Mouse (Mus musculus): ENCODE measurements around the gene Asb1. TPM values are rescaled to one million over a fixed set of nuclear protein-coding genes. Genes with fewer than 3 reads are reported as not detected.
A peak's percentile ranks its signal among the peaks of the same experiment; 100 is the strongest.

The Asb1 gene
- 10 to 100 TPM; 19.4 TPM for total RNA-seq (2021)
- long read RNA-seq, experiment 1, full-length matches to known transcripts, result 13 of 17 reads
- long read RNA-seq, experiment 1, partial matches to known transcripts, result 1 of 17 reads
- long read RNA-seq, experiment 1, other reads (novel, unspliced or antisense), result 3 of 17 reads
- long read RNA-seq, experiment 2, full-length matches to known transcripts, result 10 of 14 reads
- long read RNA-seq, experiment 2, partial matches to known transcripts, result 0 of 14 reads
- long read RNA-seq, experiment 2, other reads (novel, unspliced or antisense), result 4 of 14 reads

GRCm38 (mm10) chr1:91540271-91540826 is at the start of gene Asb1:
TSS of gene Asb1 (plus strand) at chr1:91540544.
- peak; percentile 89 to 91 for DNase-seq (ENCODE audit: low spot score in 2 of 2)

DNA sequence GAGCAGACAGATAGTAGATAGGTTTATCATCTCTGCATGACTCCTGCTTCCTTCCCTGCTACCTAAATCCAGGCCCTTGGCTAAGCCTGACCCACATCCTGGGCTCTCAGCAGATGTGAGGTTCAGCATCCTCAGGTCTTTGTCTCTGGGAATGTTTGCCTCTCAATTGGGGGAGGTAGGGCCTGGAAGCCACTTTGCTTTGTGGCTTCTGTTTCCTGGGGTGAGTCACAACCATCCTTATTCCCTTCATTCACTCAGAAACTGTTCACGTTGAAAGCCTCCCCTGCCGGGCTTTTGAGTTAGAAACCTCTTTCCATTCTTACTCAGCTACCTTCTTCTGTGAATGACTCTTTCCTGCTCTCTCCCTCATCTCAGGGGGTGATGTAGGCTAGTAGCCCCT is 47.6 kb upstream of the Asb1 start:
- no peak for DNase-seq (ENCODE audit: low spot score in 2 of 2)

DNA sequence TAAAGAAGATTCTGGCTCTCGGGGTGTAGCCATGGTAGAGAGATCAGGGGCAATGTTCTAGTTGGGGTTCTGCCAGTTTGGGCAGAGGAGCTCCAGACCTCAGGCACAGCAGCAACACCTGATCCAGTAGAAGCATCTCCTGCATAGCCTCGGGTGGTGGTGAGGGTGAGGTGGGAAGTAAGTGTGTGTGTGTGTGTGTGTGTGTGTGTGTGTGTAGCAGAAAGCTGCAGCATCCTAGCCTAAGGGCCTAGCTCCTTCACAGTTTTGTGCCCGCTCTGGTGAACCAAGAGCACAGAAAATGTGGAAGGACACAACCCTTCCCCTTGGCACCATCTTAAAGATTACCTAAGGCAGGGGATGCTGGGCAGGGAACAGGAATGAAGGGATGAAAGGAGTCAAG is 46.4 kb upstream of the Asb1 start:
- no peak for DNase-seq (ENCODE audit: low spot score in 2 of 2)

GRCm38 (mm10) chr1:91494457-91495140 is 45.7 kb upstream of the Asb1 start, which contains the start of gene Traf3ip1:
TSS of gene Traf3ip1 (plus strand) at chr1:91494647.
- peak; percentile 92 to 93 for DNase-seq (ENCODE audit: low spot score in 2 of 2)

- no peak for DNase-seq (ENCODE audit: low spot score in 2 of 2)
Observed at GRCm38 (mm10) chr1:91495321-91495720, 45.0 kb upstream of the Asb1 start.

GRCm38 (mm10) chr1:91498579-91498978 is 41.8 kb upstream of the Asb1 start:
- DNase-seq (ENCODE audit: low spot score in 2 of 2), result no peak

DNA sequence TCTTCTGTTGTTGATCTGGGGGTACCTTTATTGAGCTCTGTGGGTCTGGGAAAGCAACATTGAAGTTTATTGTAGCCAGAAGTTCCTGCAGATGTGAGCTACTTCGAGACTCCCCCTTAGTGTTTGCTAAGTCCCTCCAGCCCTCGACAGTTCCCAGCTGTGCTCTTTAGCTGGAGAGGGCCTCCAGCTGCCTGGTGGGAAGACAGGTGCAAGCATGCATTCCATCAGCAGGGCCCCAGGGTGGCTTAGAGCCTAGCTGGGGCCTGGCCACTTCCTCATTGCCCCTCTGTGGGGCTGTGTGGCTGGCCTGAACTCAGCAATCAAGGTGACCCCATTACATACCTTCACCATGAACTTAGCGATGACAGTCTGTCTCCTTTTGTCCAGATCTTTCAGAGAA is 35.7 kb upstream of the Asb1 start:
- no peak for DNase-seq (ENCODE audit: low spot score in 2 of 2)

DNA sequence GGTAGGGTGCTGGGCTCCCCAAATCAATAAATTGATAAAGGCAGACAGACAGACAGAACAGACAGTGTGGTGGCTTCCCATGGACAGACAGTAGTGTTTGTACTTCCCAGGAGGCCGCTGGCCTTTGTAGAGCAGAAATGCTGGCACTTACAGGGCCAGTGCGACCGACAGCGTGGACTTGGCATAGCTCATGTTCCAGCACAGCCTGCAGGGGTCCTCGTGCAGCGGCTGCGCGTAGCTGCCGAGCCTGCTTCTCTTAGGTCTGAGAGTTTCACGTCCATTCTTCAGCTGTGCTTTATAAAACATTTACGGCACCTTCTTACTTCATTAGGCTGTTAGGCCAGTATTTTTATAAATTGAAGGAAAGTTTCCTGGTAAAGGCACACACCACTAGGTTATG is 25.4 kb upstream of the Asb1 start:
- DNase-seq (ENCODE audit: low spot score in 2 of 2), result no peak

GRCm38 (mm10) chr1:91515642-91516041 is 24.7 kb upstream of the Asb1 start:
- no peak for DNase-seq (ENCODE audit: low spot score in 2 of 2)

GRCm38 (mm10) chr1:91523759-91524158 is 16.6 kb upstream of the Asb1 start:
- DNase-seq (ENCODE audit: low spot score in 2 of 2), result peak; percentile 54 to 55

GRCm38 (mm10) chr1:91525838-91526237 is 14.5 kb upstream of the Asb1 start:
- DNase-seq (ENCODE audit: low spot score in 2 of 2), result no peak

DNA sequence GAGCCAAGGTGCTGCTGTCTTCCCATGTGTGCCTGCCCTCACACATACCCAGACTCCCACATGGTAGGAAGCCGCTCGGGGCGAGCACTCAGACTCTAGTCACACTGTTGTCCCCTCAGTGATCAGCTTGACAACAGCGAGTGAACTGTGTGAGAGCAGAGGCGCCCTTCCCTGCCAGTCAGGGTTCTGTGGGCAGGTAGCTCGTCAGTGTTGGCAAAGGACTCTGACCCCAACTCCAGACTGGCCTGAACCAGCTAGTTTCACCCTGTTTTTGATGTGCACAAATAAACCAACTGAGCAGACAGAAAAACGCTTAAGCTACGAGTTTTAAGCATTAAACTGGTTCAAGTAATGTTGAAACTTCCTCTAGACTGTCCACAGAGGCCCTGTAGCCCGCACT is 10.2 kb upstream of the Asb1 start:
- DNase-seq (ENCODE audit: low spot score in 2 of 2), result no peak

DNA sequence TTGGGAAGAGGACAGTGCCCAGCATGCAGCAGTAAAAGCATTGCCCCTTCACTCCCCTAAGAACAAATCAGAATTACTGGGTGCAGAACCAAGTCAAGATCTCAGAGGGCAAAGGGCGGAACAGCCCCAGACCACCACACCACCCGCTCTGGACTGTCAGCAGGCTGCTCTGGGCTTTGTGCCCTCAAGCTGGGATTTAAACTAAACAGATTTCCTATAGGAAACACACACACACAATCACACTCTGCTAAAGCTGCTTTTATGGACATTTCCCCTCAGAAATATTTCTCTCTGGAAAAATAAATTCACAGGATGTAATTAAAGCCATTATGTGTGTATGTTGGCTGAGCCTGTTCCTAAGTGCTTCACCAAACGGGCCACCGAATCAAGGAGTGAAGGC is 8.1 kb upstream of the Asb1 start:
- DNase-seq (ENCODE audit: low spot score in 2 of 2), result no peak

GRCm38 (mm10) chr1:91532892-91533291 is 7.5 kb upstream of the Asb1 start:
- no peak for DNase-seq (ENCODE audit: low spot score in 2 of 2)

DNA sequence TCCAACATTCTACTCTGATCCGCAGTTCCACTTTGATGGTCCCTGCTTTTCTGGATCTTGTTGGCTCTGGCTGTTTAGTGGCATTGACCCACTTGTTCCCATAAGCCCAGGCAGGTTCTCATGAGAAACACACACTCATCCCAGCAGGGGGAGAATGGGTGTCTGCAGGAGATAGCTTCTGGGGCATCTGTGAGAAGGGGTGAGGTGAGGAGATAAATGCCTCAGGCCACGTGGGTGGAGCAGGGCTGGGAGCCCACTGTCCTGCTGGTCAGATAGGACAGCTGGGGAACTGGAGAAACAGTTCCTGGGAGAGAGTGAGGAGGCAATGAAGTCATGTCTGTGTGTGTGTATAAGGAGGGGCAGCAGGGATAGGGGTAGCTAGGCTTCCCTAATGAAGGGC is 6.9 kb upstream of the Asb1 start:
- no peak for DNase-seq (ENCODE audit: low spot score in 2 of 2)

GRCm38 (mm10) chr1:91533961-91534723 is 6.2 kb upstream of the Asb1 start:
- DNase-seq (ENCODE audit: low spot score in 2 of 2), result no peak

DNA sequence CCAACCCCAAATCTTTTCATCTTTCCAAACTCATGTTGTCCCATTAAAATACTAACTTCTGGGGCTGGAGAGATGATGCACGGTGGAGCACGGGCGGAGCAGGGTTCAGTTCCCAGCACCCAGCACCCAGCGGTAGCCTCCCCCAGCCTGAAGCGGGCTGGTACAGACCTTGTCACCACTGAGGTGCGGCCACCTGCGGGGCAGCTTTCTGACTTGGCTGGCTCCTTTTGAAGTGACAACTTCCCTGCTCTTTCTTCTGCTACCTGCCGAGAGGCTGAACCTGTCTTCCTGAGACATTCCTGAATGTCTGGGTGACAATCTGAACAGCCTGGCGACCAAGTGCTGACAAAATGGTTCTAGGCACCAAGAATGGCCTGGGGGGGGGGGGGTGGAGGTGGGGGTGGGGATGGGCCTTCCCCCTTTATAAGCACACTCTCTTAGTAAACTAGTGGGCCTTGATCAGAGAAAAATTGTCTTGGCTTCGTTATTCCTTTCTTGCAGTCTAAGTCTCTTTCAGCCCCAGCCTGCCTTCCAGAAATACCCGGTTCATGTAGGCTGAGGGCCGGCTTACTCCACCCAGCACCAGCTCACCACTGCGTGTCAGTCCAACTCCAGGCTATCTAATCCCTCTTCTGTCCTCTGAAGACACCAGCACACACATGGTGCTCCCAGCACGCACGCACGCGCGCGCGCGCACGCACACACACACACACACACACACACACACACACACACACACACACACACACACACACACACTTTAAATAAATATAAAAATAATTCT is 2.4 kb upstream of the Asb1 start:
- no peak for DNase-seq (ENCODE audit: low spot score in 2 of 2)

GRCm38 (mm10) chr1:91538570-91538929 is 1.8 kb upstream of the Asb1 start:
- no peak for DNase-seq (ENCODE audit: low spot score in 2 of 2)

- DNase-seq (ENCODE audit: low spot score in 2 of 2), result no peak
Observed at GRCm38 (mm10) chr1:91539246-91539645, 1.1 kb upstream of the Asb1 start.

DNA sequence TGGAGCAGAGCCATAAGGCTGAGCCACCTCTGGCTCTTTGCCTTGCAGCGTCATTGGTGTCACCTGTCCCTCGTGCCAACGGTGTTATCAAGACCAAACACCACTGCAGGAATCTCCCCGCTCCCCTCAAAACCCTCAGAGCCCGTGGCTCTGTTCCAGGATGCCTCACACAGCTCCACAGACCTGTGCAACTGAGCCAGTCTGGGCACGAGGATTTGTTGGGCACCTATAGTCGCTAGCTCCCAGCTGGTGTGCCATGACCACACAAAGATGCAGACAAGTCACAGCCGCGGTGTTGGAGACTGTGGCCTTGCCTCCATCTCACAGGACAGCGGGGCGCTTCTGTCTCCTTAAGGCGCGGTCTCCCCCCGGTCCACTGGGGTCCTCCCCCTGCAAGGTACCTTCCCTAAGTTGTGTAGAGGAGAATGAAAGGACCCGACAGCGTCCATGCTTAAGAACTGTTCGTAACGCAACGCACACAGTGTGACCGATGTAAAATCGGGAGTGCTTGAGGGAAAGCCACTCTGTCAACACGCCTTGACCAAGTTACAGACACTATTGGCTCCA is 557 bp upstream of the Asb1 start:
- DNase-seq (ENCODE audit: low spot score in 2 of 2), result peak in 1 of 2 experiments; percentile 29

Measured in adrenal gland, adult 18-20 months (tissue).